Mouse (Mus musculus): ENCODE results near the gene Ncbp2.

GRCm38 (mm10) chr16:31927412-31927811 is 20.9 kb upstream of the Ncbp2 start:
- TF ChIP-seq MYOD1 (IDR thresholded peaks at IDR 0.05; ENCODE audit: control insufficient read depth, insufficient read length, low read depth) (no peak), CTCF (IDR thresholded peaks at IDR 0.05; ENCODE audit: control insufficient read depth, insufficient read depth, insufficient read length) (no peak), USF1 (IDR thresholded peaks at IDR 0.05; ENCODE audit: low read depth) (no peak), MYOG (IDR thresholded peaks at IDR 0.05; ENCODE audit: control insufficient read depth, extremely low read depth, insufficient read length) (no peak), CEBPB (IDR thresholded peaks at IDR 0.05; ENCODE audit: low read depth) (no peak)

Measured in C2C12 (cell line).